Mouse (Mus musculus): ENCODE results near the gene Krt77. TPM values are rescaled to one million over a fixed set of nuclear protein-coding genes. Genes with fewer than 3 reads are reported as not detected.

Gene Krt77
- 5.6 and 9.1 TPM in 2 replicates for polyA plus RNA-seq (2012; rRNA removed)

- peak; percentile 63 to 75 for DNase-seq (ENCODE audit: extremely low spot score in 1 of 2, low spot score in 1 of 2)
These were observed at the start of gene Krt77 for GRCm38 (mm10) chr15:101869431-101869830. TSS of gene Krt77 (minus strand) at chr15:101869705.

GRCm38 (mm10) chr15:101916072-101916471, 46.6 kb upstream of the Krt77 start:
- no peak for DNase-seq (ENCODE audit: extremely low spot score in 1 of 2, low spot score in 1 of 2)

- no peak for DNase-seq (ENCODE audit: extremely low spot score in 1 of 2, low spot score in 1 of 2)
These were observed 35.3 kb upstream of the Krt77 start for GRCm38 (mm10) chr15:101904849-101905248.

GRCm38 (mm10) chr15:101902171-101903149, 33.0 kb upstream of the Krt77 start:
- no peak for DNase-seq (ENCODE audit: extremely low spot score in 1 of 2, low spot score in 1 of 2)

GRCm38 (mm10) chr15:101895216-101895615, 25.7 kb upstream of the Krt77 start:
- DNase-seq (ENCODE audit: extremely low spot score in 1 of 2, low spot score in 1 of 2) = no peak

- no peak for DNase-seq (ENCODE audit: extremely low spot score in 1 of 2, low spot score in 1 of 2)
These were observed 23.3 kb upstream of the Krt77 start, which contains the start of gene Krt76 for GRCm38 (mm10) chr15:101892820-101893219. TSS of gene Krt76 (minus strand) at chr15:101892920.

GRCm38 (mm10) chr15:101879776-101880175, 10.3 kb upstream of the Krt77 start:
- no peak for DNase-seq (ENCODE audit: extremely low spot score in 1 of 2, low spot score in 1 of 2)

GRCm38 (mm10) chr15:101878041-101878440, 8.5 kb upstream of the Krt77 start:
- no peak for DNase-seq (ENCODE audit: extremely low spot score in 1 of 2, low spot score in 1 of 2)

- no peak for DNase-seq (ENCODE audit: extremely low spot score in 1 of 2, low spot score in 1 of 2)
These were observed 4.9 kb upstream of the Krt77 start for GRCm38 (mm10) chr15:101874383-101874782.

GRCm38 (mm10) chr15:101873231-101873630, 3.7 kb upstream of the Krt77 start:
- peak in 1 of 2 experiments; percentile 55 for DNase-seq (ENCODE audit: extremely low spot score in 1 of 2, low spot score in 1 of 2)

GRCm38 (mm10) chr15:101866754-101867153, 2.8 kb downstream of the Krt77 start:
- DNase-seq (ENCODE audit: extremely low spot score in 1 of 2, low spot score in 1 of 2) = peak; percentile 28 to 73

- no peak for DNase-seq (ENCODE audit: extremely low spot score in 1 of 2, low spot score in 1 of 2)
These were observed 8.9 kb downstream of the Krt77 start for GRCm38 (mm10) chr15:101860421-101861130.

GRCm38 (mm10) chr15:101859735-101860170, 9.8 kb downstream of the Krt77 start:
- peak in 1 of 2 experiments; percentile 67 for DNase-seq (ENCODE audit: extremely low spot score in 1 of 2, low spot score in 1 of 2)

- DNase-seq (ENCODE audit: extremely low spot score in 1 of 2, low spot score in 1 of 2) = no peak
These were observed 10.7 kb downstream of the Krt77 start for GRCm38 (mm10) chr15:101858673-101859425.

DNA sequence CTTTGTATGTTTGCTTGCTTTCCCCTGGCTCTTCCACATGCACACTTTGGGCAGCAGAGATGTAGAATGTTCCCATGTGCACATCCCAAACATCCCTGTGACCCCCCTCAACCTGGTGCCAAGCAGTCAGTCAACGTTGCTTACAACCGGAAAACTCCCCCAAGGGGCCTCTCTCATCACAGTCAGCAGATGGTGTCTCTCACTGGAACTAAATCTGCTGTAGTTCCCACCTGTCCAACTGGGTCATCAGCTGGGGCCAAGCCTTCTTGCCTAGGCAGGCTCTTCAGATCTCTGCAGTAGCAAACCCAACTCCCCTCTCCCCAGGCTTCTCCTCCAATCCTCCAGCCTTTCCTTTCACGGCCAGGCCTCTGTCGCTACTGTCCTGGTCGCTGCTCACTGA, 12.8 kb downstream of the Krt77 start:
- no peak for DNase-seq (ENCODE audit: extremely low spot score in 1 of 2, low spot score in 1 of 2)

DNA sequence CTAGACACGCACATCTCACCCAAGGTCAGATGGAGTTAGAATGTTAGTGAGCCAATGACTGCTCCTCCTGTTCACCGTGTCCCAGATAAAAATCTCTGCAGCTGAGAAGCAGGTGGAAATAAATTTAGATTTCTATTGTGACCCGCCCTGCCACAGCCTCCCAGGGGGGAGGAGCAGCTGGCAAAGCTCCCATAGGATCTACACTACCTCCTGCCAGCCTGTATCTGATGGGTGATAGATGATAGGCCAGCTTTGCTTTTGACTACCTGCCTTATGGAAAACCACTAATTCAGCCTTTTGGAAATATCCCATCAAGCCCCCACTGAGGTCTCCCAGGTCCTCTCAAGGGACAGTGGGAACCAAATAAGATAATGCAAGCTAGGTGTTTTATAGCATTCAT, 13.8 kb downstream of the Krt77 start:
- DNase-seq (ENCODE audit: extremely low spot score in 1 of 2, low spot score in 1 of 2) = no peak

DNA sequence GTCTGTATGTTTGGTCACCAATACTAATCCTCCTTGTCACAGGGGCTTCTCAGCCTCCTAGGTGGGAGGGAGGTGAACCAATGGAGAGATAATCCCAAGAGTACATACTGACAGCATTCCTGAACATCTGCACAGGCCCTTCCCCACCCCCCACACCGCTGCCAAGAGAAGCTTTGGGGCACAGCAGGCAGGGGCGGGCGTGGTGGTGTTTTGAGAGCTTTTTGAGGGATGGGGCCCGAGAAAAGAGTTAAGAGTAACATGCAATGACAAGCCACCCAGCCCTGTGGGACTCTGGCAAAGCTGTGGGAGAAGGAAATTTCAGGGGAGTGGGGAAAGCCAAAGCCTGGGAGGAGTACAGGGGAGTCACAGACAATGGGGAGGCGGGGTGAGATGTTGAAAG, 15.2 kb downstream of the Krt77 start:
- no peak for DNase-seq (ENCODE audit: extremely low spot score in 1 of 2, low spot score in 1 of 2)

GRCm38 (mm10) chr15:101852571-101852970, 16.9 kb downstream of the Krt77 start:
- DNase-seq (ENCODE audit: extremely low spot score in 1 of 2, low spot score in 1 of 2) = no peak

GRCm38 (mm10) chr15:101850694-101851093, 18.8 kb downstream of the Krt77 start, which contains the start of gene Krt1:
TSS of gene Krt1 (minus strand) at chr15:101850794.
- no peak for DNase-seq (ENCODE audit: extremely low spot score in 1 of 2, low spot score in 1 of 2)

DNA sequence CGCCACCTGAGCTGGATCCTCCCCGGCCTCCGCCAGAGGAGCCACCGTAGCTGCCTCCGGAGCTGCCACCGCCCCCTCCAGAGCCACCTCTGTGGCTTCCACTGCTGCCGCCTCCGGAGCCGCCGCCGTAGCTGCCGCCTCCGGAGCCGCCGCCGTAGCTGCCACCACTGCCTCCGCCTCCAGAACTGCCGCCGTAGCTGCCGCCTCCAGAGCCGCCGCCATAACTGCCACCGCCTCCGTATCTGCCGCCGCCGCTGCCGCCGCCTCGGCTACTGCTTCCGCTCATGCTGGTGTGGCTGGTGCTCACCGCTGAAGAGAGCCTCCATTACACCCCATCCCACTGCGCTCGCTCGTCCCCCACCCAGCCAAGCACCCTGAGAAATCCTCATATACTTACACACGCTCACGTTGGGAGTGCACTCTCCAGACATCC, 23.5 kb downstream of the Krt77 start:
- DNase-seq (ENCODE audit: extremely low spot score in 1 of 2, low spot score in 1 of 2) = peak in 1 of 2 experiments; percentile 59
